Mouse (Mus musculus) gastrocnemius, postnatal 14 days (tissue): ENCODE measurements around the gene Trabd2b. TPM values are rescaled to one million over a fixed set of nuclear protein-coding genes. Genes with fewer than 3 reads are reported as not detected.
A peak's percentile ranks its signal among the peaks of the same experiment; 100 is the strongest.

Experiments used
- DNase-seq: peaks from one replicate; pipeline ENCODE4 v3.0.0; 2021; ENCODE audit warnings: mixed read lengths
- intact Hi-C: fragments of 180-260 bp; cut with DNase I; formaldehyde crosslinking; loops from one replicate; pipeline ENCODE4 v1.15.1; 2025; ENCODE audit warnings: low total_unique reads
- total RNA-seq, 2 experiments: library from RNA; stranded (reverse); gene quantifications; 2 replicates each; pipeline ENCODE4 v1.2.3; 2021

Trabd2b gene
- total RNA-seq, 2 experiments from 2014 or later = 1.6 to 2.2 TPM

DNA sequence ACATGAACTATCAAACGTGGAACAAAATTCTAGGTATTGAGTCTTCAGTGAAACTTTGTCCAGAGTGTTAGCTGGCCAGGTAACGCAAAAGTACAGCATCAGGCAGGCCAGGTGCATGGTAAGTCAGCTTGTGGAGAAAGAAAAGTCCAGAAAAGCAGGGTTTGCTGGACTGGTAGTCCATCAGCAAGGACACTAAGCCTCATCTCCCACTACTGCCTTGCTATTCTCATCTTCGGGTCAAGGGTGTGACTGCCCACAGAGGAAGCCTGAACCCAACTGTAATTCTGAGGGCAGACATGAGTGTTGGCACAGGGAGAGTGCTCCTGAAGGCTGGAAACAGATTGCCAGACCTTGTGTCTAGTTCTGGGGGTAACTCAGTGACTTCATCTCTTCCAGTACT, 111.5 kb downstream of the Trabd2b start:
- no peak for DNase-seq
- intact Hi-C loops = no loop called here

DNA sequence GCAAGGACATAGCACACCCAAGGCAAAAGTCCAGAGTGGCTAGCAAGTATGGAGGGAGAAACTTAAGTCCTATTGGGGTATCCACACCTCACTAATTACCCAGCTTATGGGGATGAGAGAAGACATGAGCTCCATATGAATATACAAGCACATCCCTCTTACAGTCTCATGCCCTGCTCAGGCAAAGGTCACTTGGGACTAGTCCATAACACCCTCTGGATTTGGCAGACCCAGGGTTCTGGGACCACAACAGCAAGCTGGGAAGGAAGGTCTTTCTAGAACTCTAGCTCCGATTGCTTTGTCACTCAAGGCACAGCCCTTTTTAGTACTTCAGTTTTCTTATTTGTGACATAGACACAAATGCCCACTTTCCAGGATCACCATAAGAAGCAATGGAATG, 112.0 kb downstream of the Trabd2b start:
- intact Hi-C loops = no loop called here
- no peak for DNase-seq

DNA sequence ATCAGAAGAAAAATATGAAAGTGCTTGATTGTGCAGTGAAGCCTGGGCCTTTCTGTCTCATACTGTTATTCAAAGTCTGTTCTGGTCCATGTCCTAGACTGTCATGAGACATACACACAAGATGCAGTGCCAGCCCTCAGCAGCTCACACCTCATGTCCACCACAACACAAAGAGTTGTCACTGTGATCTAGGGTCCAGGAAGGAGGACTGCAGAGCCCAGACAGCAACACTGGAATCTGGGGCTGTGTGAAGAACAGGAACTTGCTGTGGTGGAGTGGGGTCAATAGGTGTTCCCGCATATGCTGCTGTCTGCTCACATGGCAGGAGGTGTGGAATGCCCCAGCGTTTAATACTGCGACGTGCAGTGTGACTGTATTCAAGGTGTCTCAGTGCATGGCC, 112.8 kb downstream of the Trabd2b start:
- intact Hi-C loops = no loop called here
- no peak for DNase-seq

DNA sequence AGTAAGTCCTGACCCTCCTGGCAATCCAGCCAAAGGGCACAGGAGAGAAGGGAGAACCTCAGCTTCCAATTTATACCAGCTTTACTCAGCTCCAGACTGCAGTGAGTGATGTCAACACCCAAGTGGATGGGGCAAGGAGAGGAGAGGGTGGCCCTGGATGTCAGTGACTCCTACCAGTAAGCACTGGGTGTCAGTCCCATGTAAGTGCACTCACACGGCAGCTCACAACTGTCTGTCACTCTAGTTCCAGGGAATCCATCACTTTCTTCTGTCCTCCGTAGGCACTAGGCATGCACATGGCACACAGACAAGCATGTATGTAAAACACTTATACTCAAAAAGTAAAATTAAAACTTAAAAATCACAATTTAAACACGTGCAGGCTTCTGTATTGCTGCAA, 113.4 kb downstream of the Trabd2b start:
- intact Hi-C loops = no loop called here
- no peak for DNase-seq

DNA sequence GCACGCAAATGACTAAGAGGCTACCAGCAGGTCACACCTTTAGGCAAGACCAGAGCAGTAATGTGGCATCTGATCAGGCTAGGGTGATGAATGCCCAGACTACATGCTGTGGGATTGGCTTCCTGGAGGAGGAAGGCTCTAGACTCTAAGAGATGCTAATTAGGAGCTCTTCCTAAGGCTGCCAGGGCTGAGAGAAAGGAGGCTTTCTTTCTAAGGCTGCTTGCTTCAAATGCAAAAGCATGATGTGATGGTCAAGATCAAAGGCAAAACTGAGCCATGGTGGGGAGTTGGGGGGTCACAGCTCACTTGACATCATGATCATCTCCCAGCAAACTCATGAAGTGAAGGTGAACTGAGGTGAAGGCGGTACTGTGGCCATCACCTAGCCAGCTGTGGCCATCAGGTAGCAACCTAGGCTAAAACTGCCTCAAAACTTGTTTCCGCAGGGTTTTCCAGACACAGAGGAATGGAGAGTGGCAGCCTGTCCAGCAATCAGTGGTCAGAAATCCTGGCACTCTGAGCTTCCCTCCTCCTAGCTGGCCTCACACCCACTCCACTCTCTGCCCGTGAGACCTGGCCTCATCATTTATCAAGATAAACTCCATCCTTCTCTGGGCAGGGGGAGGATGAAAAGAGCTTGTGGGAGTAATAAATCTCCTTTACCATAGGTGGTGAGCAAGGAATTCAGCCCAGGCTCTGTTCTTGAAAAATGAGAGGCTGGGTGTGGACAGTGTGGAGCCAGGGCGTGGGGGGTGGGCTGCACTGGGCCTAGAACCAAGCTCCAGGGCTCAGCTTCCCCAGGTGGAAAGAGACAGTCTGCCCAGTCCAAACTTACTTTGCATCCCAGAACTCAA, 117.0 kb downstream of the Trabd2b start:
- intact Hi-C loops = no loop called here
- DNase-seq = no peak

DNA sequence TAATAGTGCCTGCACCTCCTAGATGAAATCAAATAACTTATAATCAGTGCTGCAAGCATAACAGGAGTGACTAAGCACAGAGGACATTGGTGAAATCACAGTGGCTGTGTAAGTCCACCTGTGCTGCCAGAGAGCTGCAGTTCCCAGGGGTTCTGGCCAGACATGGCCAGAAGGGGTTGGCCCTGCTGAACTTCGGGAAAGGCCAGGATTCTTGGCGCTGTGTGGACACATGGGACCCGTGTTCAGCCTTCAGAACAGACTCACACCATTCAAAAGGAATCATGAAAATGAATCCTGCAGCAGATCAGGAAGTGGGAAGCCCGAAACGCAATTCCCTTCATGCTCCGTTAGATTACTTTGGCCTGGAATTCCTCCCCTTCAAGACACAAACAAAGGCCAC, 125.1 kb downstream of the Trabd2b start:
- no peak for DNase-seq
- intact Hi-C loops = no loop called here

DNA sequence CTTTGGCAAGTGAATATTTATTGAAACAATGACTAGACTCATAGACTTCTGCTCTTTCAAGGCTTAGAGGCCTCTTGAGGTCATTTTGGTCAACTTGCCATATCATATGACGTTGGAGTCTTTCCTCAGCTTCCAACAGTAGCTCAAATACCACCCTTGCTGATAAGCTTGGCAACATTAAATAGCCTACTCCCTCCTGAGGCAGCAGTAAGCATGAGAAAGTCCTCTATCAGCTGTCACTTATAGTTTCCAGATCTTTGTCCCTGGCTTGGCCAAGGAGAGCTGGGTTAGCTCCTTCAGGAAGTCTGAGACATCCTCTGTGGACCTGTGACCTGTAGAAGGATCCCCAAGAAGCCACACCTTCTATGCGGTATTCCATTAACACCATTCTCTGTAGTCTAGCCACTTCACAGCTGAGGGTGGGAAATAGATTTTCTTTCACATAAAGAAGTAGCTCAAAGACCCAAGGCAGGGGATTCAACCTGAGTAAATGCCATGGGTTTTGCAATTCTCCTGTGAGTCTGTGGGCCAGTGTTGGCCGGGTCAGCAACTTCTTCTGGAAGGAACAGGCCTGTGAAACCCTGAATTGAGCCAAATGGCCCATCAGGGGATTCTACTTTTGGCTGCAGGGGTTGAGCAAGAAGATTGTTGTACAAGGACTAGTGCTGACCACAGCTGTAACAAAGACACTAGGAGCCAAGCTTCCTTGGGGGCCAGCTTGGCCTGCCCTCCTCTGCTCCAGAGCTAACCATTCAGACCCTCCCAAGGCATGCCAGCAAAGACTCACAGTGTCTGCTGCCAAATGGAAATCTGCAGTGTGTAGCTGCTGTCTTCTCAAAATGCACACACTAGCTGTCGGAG, 127.6 kb downstream of the Trabd2b start:
- peak; percentile 77 for DNase-seq
- intact Hi-C loops = no loop called here

DNA sequence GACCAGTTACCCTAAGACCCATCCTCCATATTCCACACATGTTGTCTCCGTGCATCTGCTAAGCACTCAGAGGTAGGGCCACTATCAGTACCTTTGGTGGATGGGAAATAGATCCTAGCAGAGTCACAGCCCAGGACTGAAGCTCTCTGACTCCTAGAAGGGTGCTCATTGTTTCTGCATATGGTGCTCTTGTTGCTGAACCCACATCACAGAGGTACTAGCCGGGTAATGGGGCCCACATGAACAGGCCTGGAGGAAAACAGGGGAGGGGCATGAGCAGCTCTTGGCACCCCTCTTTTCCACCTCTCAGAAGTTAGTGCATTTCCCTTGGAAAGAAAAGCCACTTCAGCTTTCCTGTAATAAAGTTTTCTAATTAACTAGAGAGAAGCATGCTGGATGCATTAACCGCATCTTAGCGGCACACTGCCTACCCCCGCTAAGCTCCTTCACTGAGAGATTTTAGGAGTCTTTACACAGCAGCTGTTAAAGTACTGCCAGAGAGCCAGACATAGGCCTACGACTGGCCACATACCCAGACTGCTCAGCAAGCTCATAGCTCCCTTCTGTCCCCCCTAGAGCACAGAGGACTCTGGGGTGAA, 131.0 kb downstream of the Trabd2b start:
- no peak for DNase-seq
- intact Hi-C loops = no loop called here

DNA sequence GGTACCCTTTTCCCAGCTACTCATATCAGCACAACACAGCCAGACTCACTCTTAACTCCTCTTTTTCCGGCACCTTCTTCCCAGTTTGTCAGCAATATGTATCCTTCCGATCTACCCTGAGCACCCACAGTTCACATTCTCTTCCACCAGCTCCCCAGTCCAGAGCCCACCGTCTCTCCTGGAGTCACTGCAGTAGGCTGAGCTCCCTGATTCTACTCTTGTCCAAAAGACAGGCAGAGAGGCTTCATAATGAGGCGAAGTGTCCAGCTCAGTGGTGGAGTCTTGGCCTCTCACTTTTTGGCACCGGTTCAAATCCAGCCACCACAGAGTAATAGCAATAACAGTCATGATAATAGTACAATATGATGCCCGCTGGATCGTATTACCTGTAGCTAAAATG, 133.5 kb downstream of the Trabd2b start:
- no peak for DNase-seq
- intact Hi-C loops = no loop called here

DNA sequence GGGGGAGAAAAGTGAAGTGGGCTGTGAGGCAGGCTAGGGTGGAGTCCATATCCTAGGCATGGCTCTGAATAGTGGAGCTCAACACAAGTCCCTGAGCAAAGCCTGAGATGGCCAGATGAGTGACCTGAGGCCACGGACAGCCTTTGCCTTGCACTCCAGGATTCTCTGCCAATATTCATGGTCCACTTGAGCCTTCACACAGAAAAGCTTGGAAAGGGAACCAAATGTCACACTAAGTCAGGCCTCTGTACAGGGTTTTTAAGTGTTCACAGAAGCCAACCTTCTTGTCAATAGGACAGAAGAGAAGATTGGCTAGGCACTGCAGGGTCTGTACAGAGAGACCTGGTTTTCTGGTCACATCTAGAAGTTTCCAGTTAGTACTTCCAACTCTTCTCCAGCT, 134.7 kb downstream of the Trabd2b start:
- intact Hi-C loops = no loop called here
- DNase-seq = no peak

DNA sequence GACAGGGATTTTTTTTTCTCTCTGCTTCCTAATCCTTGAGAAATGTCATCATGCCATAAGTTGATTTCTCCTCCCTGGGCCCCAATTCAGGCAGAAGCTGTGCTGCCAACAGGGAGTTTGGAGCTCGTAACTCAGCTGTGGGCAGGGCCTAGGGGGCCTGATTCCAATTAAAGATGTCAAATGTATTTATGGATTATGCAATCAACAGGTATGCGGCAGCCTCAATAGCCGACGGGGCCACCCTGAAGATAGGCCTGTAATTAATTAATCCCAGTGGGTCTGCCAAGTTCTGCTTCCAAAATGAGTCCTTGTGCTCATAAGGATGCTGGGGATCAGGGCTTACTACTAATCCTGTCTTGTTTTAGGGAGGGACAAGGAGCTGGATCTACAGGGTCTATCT, 135.6 kb downstream of the Trabd2b start:
- intact Hi-C loops = no loop called here

DNA sequence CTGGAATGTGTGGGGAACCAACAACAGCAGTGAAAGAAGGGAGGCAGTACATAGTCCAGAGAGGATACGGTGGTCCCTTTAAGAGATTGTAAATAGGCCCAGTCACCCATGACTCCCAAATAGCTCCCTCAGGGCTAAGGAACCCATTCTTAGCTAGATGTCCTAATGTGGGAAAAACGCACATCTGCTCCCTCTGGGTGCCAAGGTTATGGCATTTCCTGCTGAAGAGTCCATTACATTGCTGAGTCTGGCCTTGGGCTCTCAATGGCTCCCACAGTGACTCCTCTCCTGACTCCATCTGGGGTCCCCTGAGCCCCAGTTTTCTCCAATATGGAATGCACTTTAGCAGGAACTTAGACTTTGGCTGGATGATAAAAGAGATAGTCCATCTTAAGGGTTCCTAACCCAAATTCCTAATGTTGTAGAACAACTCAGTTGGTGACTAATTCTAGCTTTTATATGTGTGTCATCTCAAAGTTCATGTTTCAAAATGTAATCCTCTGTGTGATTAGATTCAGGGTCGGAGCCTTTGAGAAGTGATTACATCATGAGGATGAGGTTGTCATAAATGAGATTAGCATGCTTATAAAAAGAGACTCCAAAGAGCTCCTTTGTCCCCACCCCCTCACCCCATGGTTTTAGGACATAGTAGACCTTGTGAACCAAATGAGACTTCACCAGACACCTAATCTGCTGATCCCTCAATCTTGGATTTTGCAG, 139.1 kb downstream of the Trabd2b start:
- DNase-seq = no peak
- intact Hi-C loops = no loop called here

More for the DNA sequence above, 135.6 kb downstream of the Trabd2b start:
- no peak for DNase-seq

DNA sequence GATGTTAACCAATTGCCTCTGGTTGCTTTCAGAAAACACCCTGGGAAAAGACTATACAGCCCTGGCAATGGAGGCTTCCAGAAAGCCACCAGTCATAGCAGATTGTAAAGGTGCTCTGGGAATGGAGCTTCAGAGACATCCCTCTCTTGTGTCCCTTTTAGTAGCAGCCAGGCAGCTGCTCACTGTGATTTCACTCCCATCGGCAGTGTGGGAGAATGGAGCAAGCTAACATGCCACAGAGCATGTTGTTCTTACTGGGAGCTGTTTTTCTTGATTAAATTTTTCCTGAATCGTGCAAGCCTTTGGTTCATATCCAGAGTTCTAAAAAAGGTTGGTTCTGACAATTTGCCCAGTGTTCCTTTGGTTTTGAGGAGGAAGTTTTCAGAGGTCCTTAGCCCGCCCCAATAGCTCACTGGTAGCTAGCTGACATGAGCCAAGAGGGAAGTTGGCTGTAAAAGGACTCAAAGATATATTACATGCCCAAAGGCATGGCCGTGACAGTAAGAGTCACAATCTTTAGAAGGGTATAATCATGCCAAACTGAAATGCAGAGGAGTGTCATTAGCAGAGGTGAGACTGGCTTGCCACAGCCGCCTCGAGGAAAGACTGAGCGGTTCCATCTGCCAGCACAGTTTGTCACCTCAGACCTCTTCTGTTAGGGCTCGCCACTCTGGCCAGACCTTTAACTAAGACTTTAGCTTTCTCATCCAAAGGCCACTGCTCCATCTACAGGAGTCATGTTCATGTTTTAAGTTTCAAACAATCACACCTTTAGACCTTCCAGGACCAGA, 141.3 kb downstream of the Trabd2b start:
- DNase-seq = no peak
- intact Hi-C loops = no loop called here

DNA sequence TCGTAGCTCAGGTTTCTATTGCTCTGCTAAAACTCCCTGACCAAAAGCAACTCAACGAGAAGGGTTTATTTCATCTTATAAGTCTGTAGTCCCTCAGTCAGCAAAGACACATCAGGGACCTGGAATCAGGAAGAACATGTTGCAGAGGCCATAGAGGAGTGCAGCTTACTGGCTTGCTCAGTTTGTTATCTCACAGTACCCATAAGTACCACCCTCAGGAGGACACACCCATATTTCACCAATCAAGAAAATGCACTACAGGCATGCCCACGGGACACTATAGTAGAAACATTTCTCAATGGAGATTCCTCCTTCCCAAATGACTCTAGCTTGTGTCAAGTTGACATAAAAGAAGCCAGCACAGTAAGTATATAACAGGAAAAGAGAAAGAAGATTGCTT, 143.0 kb downstream of the Trabd2b start:
- intact Hi-C loops = no loop called here
- DNase-seq = no peak

DNA sequence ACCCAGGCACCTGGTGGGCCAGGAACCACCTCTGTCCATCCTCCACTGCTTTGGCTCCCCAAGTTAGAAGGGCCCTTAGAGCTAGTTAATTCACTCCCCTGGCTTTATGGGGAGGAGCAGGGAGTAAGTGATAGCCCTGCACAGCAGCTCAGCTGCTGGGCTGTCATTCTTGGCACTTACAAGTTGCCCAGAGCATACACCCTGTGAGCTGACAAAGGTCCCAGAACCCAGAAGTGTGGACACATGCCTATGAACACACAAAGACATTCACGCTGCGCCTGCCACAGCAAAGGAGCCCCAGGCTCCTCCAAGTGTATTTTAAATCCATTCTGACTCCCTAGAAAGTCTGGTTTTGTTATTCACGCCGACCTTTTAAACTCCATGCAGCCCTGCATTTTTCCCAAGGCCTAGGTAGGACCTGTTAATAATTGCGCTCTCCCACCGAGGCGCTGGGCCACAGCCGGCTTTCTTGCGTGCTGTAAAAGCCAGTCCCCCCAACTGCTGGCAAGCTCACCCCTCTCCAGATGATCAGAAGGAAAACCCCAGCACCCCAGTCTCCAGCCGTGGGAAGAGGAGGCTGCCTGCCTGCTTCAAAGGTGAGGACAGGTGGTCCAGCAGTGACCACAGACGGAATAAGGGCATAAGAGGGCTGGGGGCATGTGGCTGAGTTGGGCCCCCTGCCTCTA, 144.1 kb downstream of the Trabd2b start:
- intact Hi-C loops = no loop called here
- DNase-seq = no peak

DNA sequence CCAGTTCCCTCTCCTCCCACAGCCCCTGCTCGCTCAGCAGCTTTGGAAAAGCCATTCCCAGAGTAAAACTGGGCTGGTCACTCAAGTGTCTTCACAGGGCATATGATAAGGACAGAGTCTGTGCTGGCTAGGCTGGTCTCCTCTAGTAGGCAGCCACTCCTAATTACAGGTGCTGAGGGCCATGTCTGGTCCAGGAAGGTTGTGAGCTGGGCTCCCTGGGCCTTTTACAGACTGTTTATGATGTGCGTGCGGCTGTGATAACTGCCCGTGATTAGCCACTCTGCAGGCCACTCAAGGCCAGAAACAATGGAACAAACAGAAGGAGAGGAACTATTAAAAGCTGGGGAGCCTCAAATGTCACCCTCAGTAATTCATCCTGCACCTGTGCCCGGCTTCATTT, 150.4 kb downstream of the Trabd2b start:
- no peak for DNase-seq
- intact Hi-C loops = no loop called here

DNA sequence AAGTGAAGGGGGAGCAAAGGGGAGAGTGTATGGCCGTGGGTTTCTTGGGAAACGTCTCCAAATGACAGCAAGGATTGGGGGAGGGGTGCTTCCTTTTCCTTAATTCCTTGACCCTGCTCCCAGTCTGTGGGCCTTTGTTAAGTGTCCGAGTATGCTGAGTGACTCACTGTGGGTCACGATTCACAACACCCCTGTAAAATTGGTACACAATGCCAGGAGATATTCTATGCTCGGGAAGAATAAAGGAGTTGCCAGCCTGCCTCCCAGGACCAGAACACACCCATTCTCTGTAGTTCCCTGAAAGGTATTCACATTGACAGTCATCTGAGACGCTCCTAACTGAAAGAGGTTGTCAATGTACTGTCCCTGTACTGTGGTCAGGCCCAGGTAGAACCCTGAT, 151.2 kb downstream of the Trabd2b start:
- no peak for DNase-seq
- intact Hi-C loops = no loop called here

DNA sequence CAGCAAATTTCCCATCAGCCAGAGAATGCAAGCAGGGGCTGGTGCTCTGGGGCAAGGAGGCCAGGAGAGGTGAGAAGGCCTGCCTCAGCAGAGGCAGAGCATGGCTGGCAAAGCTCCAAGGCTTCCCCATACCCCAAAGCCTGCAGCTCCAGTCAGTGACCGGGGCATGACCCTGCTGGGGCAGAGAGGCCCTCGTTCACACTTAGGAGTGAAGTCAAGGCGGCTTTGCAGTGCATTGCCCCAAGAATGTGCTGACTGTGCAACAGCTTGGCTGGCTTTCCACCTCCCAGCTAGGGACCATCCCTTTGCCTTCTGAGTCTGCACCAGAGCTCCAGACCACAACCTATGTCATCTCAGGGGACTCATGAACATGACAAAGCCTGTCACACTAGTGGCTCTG, 152.0 kb downstream of the Trabd2b start:
- no peak for DNase-seq
- intact Hi-C loops = no loop called here
